Mouse (Mus musculus) MEL (cell line): ENCODE measurements at regions not wholly inside any gene's neighbourhood (a gene's known extent, or its start where the extent isn't known, plus 50 kb on each side); places are given as distances from the start of the nearest gene placed in this dataset.

ENCODE experiments used
- BHLHE40 ChIP-seq: IDR thresholded peaks from 2 replicates; pipeline ENCODE4 v1.6.1; 2012; ENCODE audit warnings: low read depth, mild to moderate bottlenecking, inconsistent platforms, low read length, improper control_type of control experiment, borderline replicate concordance
- CHD2 ChIP-seq: IDR thresholded peaks from 2 replicates; pipeline ENCODE4 v1.6.1; 2011; ENCODE audit warnings: low read length, improper control_type of control experiment
- ELF1 ChIP-seq: IDR thresholded peaks from 2 replicates; pipeline ENCODE4 v1.6.1; 2014; ENCODE audit warnings: low read depth, mild to moderate bottlenecking, inconsistent platforms, low read length, improper control_type of control experiment, moderate library complexity
- GABPA ChIP-seq: IDR thresholded peaks from 2 replicates; pipeline ENCODE4 v1.6.1; 2012; ENCODE audit warnings: low read depth, mild to moderate bottlenecking, inconsistent platforms, low read length, improper control_type of control experiment, moderate library complexity
- RCOR1 ChIP-seq: IDR thresholded peaks from 2 replicates; pipeline ENCODE4 v1.6.1; 2012; ENCODE audit warnings: low read depth, mild to moderate bottlenecking, inconsistent platforms, low read length, improper control_type of control experiment

- no peak for TF ChIP-seq BHLHE40
- TF ChIP-seq GABPA, result no peak
- no peak for TF ChIP-seq RCOR1
- no peak for TF ChIP-seq ELF1
- no peak for TF ChIP-seq CHD2
Measured at GRCm38 (mm10) chr8:86419059-86419651, 161.3 kb downstream of the Abcc12 start.
